Mouse (Mus musculus) forebrain, embryonic 11.5 days (tissue): ENCODE data around the gene Pigyl. TPM values are rescaled to one million over a fixed set of nuclear protein-coding genes. Genes with fewer than 3 reads are reported as not detected.
A peak's percentile ranks its signal among the peaks of the same experiment; 100 is the strongest.
"Not testable (repeated sequence)": the region's sequence is repeated elsewhere in the genome, so short reads cannot be mapped to it uniquely, and the experiment has no call there.

Experiments used
- ATAC-seq: fragments of 200-750 bp; cut with Nextera tagmentation; replicated peaks from 2 replicates; pipeline ENCODE4 v1.8.0; 2017; ENCODE audit warnings: moderate TSS enrichment; ENCODE audit not compliant: low FRiP score
- DNase-seq: peaks from one replicate; pipeline ENCODE4 v3.0.0-alpha.2; 2017; ENCODE audit warnings: low spot score
- H3K27ac ChIP-seq: fragments of 300-500 bp; sonication (generic); 2 replicates; pipeline ENCODE4 v1.5.1; 2014; ENCODE audit warnings: low read depth, low read length
- H3K27me3 ChIP-seq: fragments of 300-500 bp; sonication (generic); 2 replicates; pipeline ENCODE4 v1.6.1; 2014; ENCODE audit warnings: mild to moderate bottlenecking, low read length, mixed read lengths; ENCODE audit not compliant: control insufficient read depth, insufficient read depth
- H3K36me3 ChIP-seq: fragments of 300-500 bp; sonication (generic); 2 replicates; pipeline ENCODE4 v1.6.1; 2014; ENCODE audit warnings: mild to moderate bottlenecking, low read length, moderate library complexity, mixed read lengths; ENCODE audit not compliant: control insufficient read depth, insufficient read depth
- H3K4me1 ChIP-seq: fragments of 300-500 bp; sonication (generic); replicated peaks from 2 replicates; pipeline ENCODE4 v1.6.1; 2014; ENCODE audit warnings: low read length, mixed read lengths; ENCODE audit not compliant: control insufficient read depth, insufficient read depth
- H3K4me2 ChIP-seq: fragments of 300-500 bp; sonication (generic); 2 replicates; pipeline ENCODE4 v1.6.1; 2014; ENCODE audit warnings: low read depth, mild to moderate bottlenecking, low read length, moderate library complexity, mixed read lengths; ENCODE audit not compliant: severe bottlenecking
- H3K4me3 ChIP-seq: fragments of 300-500 bp; sonication (generic); 2 replicates; pipeline ENCODE4 v1.5.1; 2014; ENCODE audit warnings: low read depth, low read length
- H3K9ac ChIP-seq: fragments of 300-500 bp; sonication (generic); 2 replicates; pipeline ENCODE4 v1.6.1; 2014; ENCODE audit warnings: low read length
- H3K9me3 ChIP-seq: fragments of 300-500 bp; sonication (generic); 2 replicates; pipeline ENCODE4 v1.6.1; 2016; ENCODE audit warnings: low read length, mixed read lengths; ENCODE audit not compliant: control insufficient read depth
- WGBS: fragments of 180-500 bp; shearing (Covaris S2); extraction: QIAGEN DNeasy Blood & Tissue Kit; methylation state at CpG from one replicate; pipeline ENCODE4 v1.1.7; 2014; 5-methylcytosine and 5-hydroxymethylcytosine counted together
- polyA plus RNA-seq: library from polyadenylated mRNA; unstranded; fragments of >200 nt; fragmentation: Nextera tagmentation; extraction: Ambion mirVana; gene quantifications from 2 replicates; pipeline ENCODE4 v1.2.1, GENCODE M21; 2014

Pigyl gene
- polyA plus RNA-seq, 1 experiment from 2014 or later: 59.9 TPM

DNA sequence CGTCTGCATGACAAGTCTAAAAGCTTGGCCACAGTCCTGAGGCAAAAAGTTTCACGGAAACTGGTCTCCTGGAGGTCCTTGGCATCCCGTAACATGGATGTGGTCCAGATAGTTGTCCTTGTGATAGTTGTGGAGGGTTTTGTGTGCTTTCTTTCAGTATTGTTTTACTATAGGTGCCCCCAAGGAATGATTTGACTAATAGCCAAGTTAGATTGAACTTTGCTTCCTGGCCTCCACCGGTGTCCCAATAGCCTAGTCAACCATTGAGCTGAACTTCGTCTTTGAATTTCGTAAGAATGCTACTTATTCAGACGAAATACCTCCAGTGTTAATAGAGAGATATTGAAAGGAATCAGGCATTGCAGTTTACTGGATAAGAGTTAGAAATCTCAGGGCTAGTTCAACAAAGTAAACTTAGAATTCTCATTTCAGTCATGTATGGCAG, 6.4 kb upstream of the Pigyl start:
- ATAC-seq: not testable (repeated sequence)

DNA sequence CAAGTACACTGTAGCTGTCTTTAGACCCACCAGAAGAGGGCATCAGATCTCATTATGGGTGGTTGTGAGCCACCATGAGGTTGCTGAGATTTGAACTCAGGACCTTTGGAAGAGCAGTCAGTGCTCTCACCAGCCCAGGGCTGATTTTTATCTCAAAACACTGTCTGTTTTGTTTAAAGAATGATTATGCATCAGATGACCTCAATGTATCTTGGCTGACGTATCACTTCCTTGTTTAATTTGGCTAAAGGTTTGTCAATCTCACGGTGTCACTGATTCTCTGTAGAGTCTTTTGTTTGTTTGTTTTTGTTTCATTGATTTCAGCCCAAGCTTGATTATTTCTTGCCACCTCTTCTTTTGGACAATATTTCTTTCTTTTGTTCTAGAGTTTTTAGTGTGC, 5.7 kb upstream of the Pigyl start:
- H3K36me3 ChIP-seq: no peaks in the 10 kb centered on the region
- no peaks in the 10 kb centered on the region for H3K27me3 ChIP-seq
- no peaks in the 10 kb centered on the region for H3K4me1 ChIP-seq
- no peak overlapping the region for H3K4me3 ChIP-seq
- DNase-seq: no peak
- H3K9me3 ChIP-seq: no peaks in the 10 kb centered on the region; the same call in 1 of the 2 replicates
- WGBS: 89% methylated on average over 2 of the region's 2 CpGs
- no peak overlapping the region for H3K9ac ChIP-seq
- H3K27ac ChIP-seq: no peak overlapping the region
- no peak for ATAC-seq
- no peak overlapping the region for H3K4me2 ChIP-seq

More for the DNA sequence above, 6.4 kb upstream of the Pigyl start:
- not testable (repeated sequence) for H3K4me2 ChIP-seq, H3K9ac ChIP-seq, DNase-seq, H3K27ac ChIP-seq, H3K9me3 ChIP-seq, H3K4me1 ChIP-seq, H3K27me3 ChIP-seq, H3K36me3 ChIP-seq, H3K4me3 ChIP-seq
- 86% methylated on average over 7 of the region's 7 CpGs for WGBS

DNA sequence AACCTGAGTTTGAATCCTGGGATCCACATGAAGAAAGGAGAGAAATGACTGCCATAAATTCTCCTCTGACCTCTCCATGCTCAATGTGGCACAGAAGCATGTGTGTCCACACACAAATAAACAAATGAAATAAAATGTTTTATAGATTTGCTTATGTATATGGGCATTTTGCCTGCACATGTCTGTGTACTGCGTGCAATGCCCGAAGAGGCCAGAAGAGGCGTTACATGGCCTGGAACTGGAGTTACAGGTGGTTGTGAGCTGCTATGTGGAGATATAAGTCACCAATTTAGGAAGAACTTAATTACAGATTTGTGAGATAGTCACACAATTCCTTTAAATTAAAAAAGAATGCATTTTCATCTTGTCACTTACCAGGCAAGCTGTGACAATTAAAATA, 2.8 kb upstream of the Pigyl start:
- ATAC-seq (no peak), DNase-seq (no peak)
- no peaks in the 10 kb centered on the region; the same call in 1 of the 2 replicates for H3K9me3 ChIP-seq
- WGBS: 79% methylated on average over 3 of the region's 3 CpGs
- peaks cover 2% of the 10 kb centered on the region; the same call in 1 of the 2 replicates for H3K4me1 ChIP-seq
- no peak overlapping the region for H3K27ac ChIP-seq
- no peak overlapping the region for H3K4me3 ChIP-seq
- H3K27me3 ChIP-seq: no peaks in the 10 kb centered on the region
- no peak overlapping the region for H3K9ac ChIP-seq
- no peaks in the 10 kb centered on the region for H3K36me3 ChIP-seq
- H3K4me2 ChIP-seq: no peak overlapping the region

DNA sequence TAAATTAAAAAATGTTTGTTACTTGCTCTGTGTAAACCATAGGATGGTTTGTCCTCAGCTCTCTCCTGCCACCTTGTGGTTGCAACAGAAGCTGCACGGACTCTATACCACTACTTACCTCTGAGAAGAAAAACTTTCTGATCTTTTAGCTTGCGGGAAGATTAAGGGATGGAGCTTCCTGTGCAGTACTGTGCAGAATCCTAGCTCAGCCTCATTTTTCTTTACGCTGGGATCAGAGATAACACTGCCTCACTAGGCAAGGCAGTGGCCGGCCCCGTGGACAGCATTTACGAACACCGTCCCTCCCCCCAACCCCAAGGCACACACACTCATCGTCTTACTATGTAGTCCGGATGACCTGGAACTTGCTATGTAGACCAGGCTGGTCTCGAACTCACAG, 1.0 kb upstream of the Pigyl start:
- H3K4me2 ChIP-seq: peak overlapping the region; percentile 24; the same call in 1 of the 2 replicates

DNA sequence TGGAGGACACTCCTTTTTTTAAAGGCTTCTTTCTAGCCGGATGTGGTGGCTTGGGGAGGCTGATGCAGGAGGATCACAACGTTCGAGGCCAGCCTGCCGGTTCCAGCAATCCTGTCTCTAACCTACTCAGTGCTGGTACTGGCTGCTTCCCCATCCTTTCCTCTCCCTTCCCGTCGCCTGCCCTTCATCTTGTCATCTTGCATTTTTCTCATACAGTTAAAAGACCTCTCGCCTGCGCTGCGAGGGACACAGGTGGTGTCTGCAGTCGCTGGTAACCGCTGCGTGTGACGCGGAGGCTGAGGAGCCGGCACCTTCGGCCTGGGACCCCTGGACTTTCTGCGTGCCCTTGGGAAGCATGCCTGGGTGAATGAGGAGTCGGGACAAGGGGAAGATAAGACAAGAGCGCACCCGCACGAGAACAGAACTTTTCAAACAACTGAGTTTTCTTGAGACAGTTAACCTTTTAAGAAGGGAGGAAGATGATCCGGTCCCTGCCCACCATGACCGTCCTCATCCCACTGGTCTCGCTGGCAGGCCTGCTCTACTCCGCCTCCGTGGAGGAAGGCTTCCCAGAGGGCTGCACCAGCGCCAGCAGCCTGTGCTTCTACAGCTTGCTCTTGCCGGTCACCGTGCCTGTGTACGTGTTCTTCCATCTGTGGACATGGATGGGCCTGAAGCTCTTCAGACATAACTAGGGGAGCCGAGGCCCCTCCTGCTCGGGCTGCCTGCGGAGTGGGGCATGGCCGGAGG, 1.0 kb downstream of the Pigyl start:
- Histone ChIP-seq H3K27ac (no peak overlapping the region), H3K9me3 (no peaks in the 10 kb centered on the region), H3K9ac (peak overlapping the region; percentile 76), H3K4me3 (peak overlapping the region; percentile 66), H3K27me3 (no peaks in the 10 kb centered on the region), H3K4me2 (peak overlapping the region; percentile 78), H3K36me3 (no peaks in the 10 kb centered on the region), H3K4me1 (peaks cover 2% of the 10 kb centered on the region; the same call in 1 of the 2 replicates)
- ATAC-seq: no peak
- DNase-seq: no peak
- WGBS: 77% methylated on average over 34 of the region's 34 CpGs

More for the DNA sequence above, 1.0 kb upstream of the Pigyl start:
- ATAC-seq: no peak
- WGBS: 32% methylated on average over 10 of the region's 10 CpGs
- Histone ChIP-seq H3K4me3 (no peak overlapping the region), H3K9ac (no peak overlapping the region), H3K9me3 (no peaks in the 10 kb centered on the region), H3K27ac (no peak overlapping the region), H3K27me3 (no peaks in the 10 kb centered on the region), H3K36me3 (no peaks in the 10 kb centered on the region), H3K4me1 (peaks cover 2% of the 10 kb centered on the region; the same call in 1 of the 2 replicates)
- DNase-seq: peak; percentile 75

DNA sequence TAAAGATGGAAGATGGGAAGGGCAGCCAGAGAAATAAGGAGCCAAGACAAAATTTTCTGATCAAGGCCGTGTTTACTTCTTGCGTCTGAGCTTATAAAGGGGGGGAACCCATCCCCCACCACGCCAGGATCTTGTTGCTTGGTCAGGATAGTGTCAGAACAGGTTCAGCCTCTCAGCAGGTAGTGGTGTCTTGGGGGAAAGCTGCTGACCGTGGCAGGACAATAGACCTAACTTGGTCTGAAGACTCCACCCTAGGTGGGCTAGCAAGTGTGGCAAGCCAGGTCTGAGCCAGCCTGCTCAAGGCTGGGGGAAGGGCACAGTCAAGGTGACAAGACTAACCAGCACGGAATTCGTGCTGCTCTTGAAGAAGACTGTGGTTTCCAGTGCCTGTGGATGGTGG, 4.7 kb downstream of the Pigyl start:
- Histone ChIP-seq H3K4me3 (no peak overlapping the region), H3K4me2 (no peak overlapping the region), H3K9me3 (no peaks in the 10 kb centered on the region), H3K36me3 (no peaks in the 10 kb centered on the region), H3K4me1 (peaks cover 2% of the 10 kb centered on the region; the same call in 1 of the 2 replicates), H3K9ac (no peak overlapping the region), H3K27ac (no peak overlapping the region), H3K27me3 (no peaks in the 10 kb centered on the region)
- WGBS: 37% methylated on average over 6 of the region's 6 CpGs
- DNase-seq (no peak), ATAC-seq (no peak)

DNA sequence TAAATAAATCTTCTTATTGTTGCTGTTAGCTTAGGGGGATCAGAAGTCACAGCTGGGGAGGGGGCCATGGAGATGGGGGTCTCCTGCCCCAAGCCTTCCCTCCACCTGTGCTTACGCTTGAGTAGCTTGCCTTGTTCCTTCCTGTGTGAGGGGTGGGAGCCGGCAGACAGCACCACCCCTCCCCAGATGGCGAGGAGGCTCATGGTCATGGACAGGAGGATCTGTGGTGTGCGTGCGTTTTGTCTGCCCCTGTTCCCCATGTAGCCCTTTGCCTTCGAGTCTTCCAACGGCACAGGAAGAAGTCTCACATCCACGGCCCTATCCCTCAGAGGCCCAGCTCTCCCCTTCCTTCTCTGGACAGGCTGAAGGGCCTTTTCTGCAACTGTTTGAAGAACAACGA, 5.7 kb downstream of the Pigyl start:
- no peaks in the 10 kb centered on the region for H3K36me3 ChIP-seq
- H3K9me3 ChIP-seq: no peaks in the 10 kb centered on the region; the same call in none of the 2 replicates
- no peak overlapping the region for H3K4me3 ChIP-seq
- no peak overlapping the region for H3K4me2 ChIP-seq
- no peak for DNase-seq
- H3K4me1 ChIP-seq: peaks cover 2% of the 10 kb centered on the region; the same call in 1 of the 2 replicates
- H3K27me3 ChIP-seq: no peaks in the 10 kb centered on the region
- H3K9ac ChIP-seq: no peak overlapping the region
- H3K27ac ChIP-seq: no peak overlapping the region
- 82% methylated on average over 9 of the region's 9 CpGs for WGBS
- ATAC-seq: no peak

DNA sequence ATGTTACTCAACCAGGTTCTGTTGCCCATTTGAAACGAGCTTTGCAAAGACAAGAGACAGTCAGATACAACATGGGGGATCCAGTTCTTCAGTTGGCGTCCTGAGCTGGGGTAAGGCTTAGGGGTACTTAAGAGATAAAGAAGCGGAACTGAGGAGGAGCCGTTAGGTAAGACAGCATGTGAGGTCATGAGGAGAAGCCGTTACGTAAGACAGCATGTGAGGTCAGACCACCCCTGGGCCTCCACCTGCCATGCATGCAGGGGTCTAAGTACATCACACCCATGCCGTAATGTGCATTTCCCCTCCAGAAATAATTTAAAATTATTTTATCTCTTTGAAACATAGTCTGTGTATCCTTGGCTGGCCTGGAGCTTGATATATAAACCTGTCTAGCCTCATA, 6.3 kb downstream of the Pigyl start:
- no peak overlapping the region for H3K9ac ChIP-seq
- no peaks in the 10 kb centered on the region; the same call in none of the 2 replicates for H3K9me3 ChIP-seq
- no peaks in the 10 kb centered on the region for H3K27me3 ChIP-seq
- no peaks in the 10 kb centered on the region for H3K36me3 ChIP-seq
- 86% methylated on average over 7 of the region's 7 CpGs for WGBS
- ATAC-seq (no peak), DNase-seq (no peak)
- no peaks in the 10 kb centered on the region; the same call in 1 of the 2 replicates for H3K4me1 ChIP-seq
- no peak overlapping the region for H3K4me2 ChIP-seq
- no peak overlapping the region for H3K4me3 ChIP-seq
- no peak overlapping the region for H3K27ac ChIP-seq
